Mouse (Mus musculus) ES-E14 (cell line): ENCODE data around the gene Fbn1. TPM values are rescaled to one million over a fixed set of nuclear protein-coding genes. Genes with fewer than 3 reads are reported as not detected.

ENCODE experiments used
- DNase-seq: peaks from one replicate; pipeline ENCODE4 v3.0.0-alpha.2; 2013; ENCODE audit warnings: low read depth, low spot score
- H3K27ac ChIP-seq: 2 replicates; pipeline ENCODE4 v1.5.1; 2012; ENCODE audit warnings: low read depth, mild to moderate bottlenecking, low read length, moderate library complexity, mixed read lengths; ENCODE audit not compliant: poor library complexity, insufficient read depth, severe bottlenecking
- H3K36me3 ChIP-seq: 2 replicates; pipeline ENCODE4 v1.6.1; 2012; ENCODE audit warnings: mild to moderate bottlenecking, low read length, moderate library complexity, mixed read lengths; ENCODE audit not compliant: control insufficient read depth, poor library complexity, insufficient read depth, severe bottlenecking
- H3K4me1 ChIP-seq, 2 experiments: fragments of 150-350 bp in 1 of 2; sonication (generic) in 1 of 2; 2 replicates each; pipeline ENCODE4 v1.6.1; 2012; ENCODE audit warnings: low read length in 2 of 2, mild to moderate bottlenecking in 1 of 2, mixed read lengths in 1 of 2; ENCODE audit not compliant: control insufficient read depth in 2 of 2, insufficient read depth in 2 of 2, poor library complexity in 1 of 2
- H3K4me3 ChIP-seq, 2 experiments: fragments of 150-350 bp in 1 of 2; sonication (generic) in 1 of 2; 2 replicates each; pipeline ENCODE4 v1.5.1; 2012; ENCODE audit warnings: low read length in 2 of 2, low read depth in 1 of 2, mild to moderate bottlenecking in 1 of 2, mixed read lengths in 1 of 2; ENCODE audit not compliant: insufficient read depth in 1 of 2, poor library complexity in 1 of 2, severe bottlenecking in 1 of 2
- H3K9ac ChIP-seq: 2 replicates; pipeline ENCODE4 v1.6.1; 2012; ENCODE audit warnings: low read depth, mild to moderate bottlenecking, low read length, mixed read lengths; ENCODE audit not compliant: poor library complexity, insufficient read depth, severe bottlenecking
- H3K9me3 ChIP-seq: fragments of 150-350 bp; sonication (generic); 2 replicates; pipeline ENCODE4 v1.6.1; 2012; ENCODE audit warnings: low read depth, mild to moderate bottlenecking, low read length; ENCODE audit not compliant: control insufficient read depth, insufficient read depth
- CHD2 ChIP-seq: IDR thresholded peaks from 2 replicates; pipeline ENCODE4 v1.6.1; 2014; ENCODE audit warnings: mild to moderate bottlenecking, low read depth, low read length, inconsistent platforms
- HCFC1 ChIP-seq: IDR thresholded peaks from 2 replicates; pipeline ENCODE4 v1.6.1; 2012; ENCODE audit warnings: low read length, inconsistent platforms, borderline replicate concordance; ENCODE audit not compliant: insufficient read depth
- MAFK ChIP-seq: IDR thresholded peaks from 2 replicates; pipeline ENCODE4 v1.6.1; 2014; ENCODE audit warnings: mild to moderate bottlenecking, low read depth, low read length, inconsistent platforms; ENCODE audit not compliant: insufficient read depth
- ZC3H11A ChIP-seq: IDR thresholded peaks from 2 replicates; pipeline ENCODE4 v1.6.1; 2012; ENCODE audit warnings: low read depth, mild to moderate bottlenecking, inconsistent platforms, low read length, borderline replicate concordance
- ZNF384 ChIP-seq: IDR thresholded peaks from 2 replicates; pipeline ENCODE4 v1.6.1; 2012; ENCODE audit warnings: low read depth, low read length, inconsistent platforms
- in situ Hi-C, 2 experiments: fragments of 600-800 bp; cut with MboI; formaldehyde crosslinking; loops; one replicate each; pipeline ENCODE4 v1.15.1; 2025; ENCODE audit warnings: low sequenced_read_pairs in 2 of 2, inconsistent platforms in 1 of 2; ENCODE audit not compliant: unreplicated experiment in 2 of 2
- total RNA-seq: library from RNA; depleted of rRNA; stranded (reverse); fragments of 300-350 nt; gene quantifications from 2 replicates; pipeline ENCODE4 v1.2.3, GENCODE M21; 2012

Gene Fbn1
- total RNA-seq, 1 experiment: 9.6 TPM

- H3K9ac ChIP-seq: no peak overlapping the region
- in situ Hi-C loops: no loop called here
- H3K36me3 ChIP-seq: no peaks in the 10 kb centered on the region
- no peak for TF ChIP-seq ZNF384
- TF ChIP-seq ZC3H11A: no peak
- no peak for TF ChIP-seq CHD2
- TF ChIP-seq HCFC1: no peak
- TF ChIP-seq MAFK: no peak
- H3K27ac ChIP-seq: no peak overlapping the region
- no peak for DNase-seq
- no peaks in the 10 kb centered on the region for H3K4me1 ChIP-seq
- no peaks in the 10 kb centered on the region for H3K9me3 ChIP-seq
- no peak overlapping the region for H3K4me3 ChIP-seq
Measured at GRCm38 (mm10) chr2:125484910-125485309, 22.9 kb downstream of the Fbn1 start.

DNA sequence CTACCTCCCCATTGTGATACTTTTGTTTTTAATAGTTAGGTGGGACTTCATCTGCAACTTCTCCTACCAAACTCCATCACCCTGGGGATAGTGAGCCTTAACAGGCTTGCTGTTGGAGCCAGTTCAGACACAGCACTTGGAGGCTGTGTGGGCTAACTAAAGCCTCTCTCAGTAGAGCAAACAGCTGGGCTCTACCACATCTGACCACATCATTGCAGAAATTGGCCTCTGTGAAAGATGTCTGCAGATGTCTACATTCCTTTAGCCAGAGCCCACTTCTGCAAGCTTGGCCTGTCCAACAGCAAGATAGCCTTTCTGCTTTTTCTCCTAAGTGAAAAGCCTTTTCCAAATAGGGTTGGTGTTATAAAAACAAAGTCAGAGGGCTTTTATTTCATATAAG lies 23.6 kb downstream of the Fbn1 start:
- H3K27ac ChIP-seq: no peak overlapping the region
- TF ChIP-seq CHD2: no peak
- no peak for TF ChIP-seq MAFK
- no peak for TF ChIP-seq ZNF384
- TF ChIP-seq ZC3H11A: no peak
- TF ChIP-seq HCFC1: no peak
- no peak overlapping the region for H3K4me3 ChIP-seq
- no peaks in the 10 kb centered on the region for H3K9me3 ChIP-seq
- no peak overlapping the region for H3K9ac ChIP-seq
- no peaks in the 10 kb centered on the region for H3K4me1 ChIP-seq
- DNase-seq: no peak
- in situ Hi-C loops: no loop called here
- no peaks in the 10 kb centered on the region for H3K36me3 ChIP-seq

GRCm38 (mm10) chr2:125481531-125482317 lies 26.1 kb downstream of the Fbn1 start:
- no peaks in the 10 kb centered on the region for H3K4me1 ChIP-seq
- TF ChIP-seq ZC3H11A: no peak
- no peak for TF ChIP-seq CHD2
- no peak for TF ChIP-seq MAFK
- TF ChIP-seq ZNF384: no peak
- no peak for TF ChIP-seq HCFC1
- no peaks in the 10 kb centered on the region for H3K9me3 ChIP-seq
- H3K9ac ChIP-seq: no peak overlapping the region
- no peak for DNase-seq
- no peak overlapping the region for H3K4me3 ChIP-seq
- no peak overlapping the region for H3K27ac ChIP-seq
- no peaks in the 10 kb centered on the region for H3K36me3 ChIP-seq
- in situ Hi-C loops: no loop called here

DNA sequence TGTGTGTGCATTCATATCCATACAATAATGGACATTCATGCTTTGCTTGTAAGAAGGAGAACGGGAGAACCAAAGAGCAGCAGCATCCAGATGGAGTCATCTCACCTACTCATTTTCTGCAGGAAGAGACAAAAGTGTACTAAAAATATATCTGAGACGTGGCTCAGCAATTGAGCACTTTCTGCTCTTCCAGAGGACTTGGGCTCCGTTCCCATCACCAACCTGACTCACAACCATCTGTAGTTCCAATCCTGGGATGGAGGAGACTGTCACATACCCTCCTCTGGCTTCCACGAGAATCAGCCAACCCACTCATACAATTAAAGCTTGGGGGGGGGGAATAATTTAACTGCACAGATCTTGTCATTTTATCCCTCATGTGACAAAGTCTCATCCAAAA lies 26.7 kb downstream of the Fbn1 start:
- H3K4me3 ChIP-seq: no peak overlapping the region
- no peaks in the 10 kb centered on the region for H3K36me3 ChIP-seq
- in situ Hi-C loops: no loop called here
- H3K27ac ChIP-seq: no peak overlapping the region
- no peaks in the 10 kb centered on the region for H3K4me1 ChIP-seq
- no peak overlapping the region for H3K9ac ChIP-seq
- H3K9me3 ChIP-seq: no peaks in the 10 kb centered on the region
- DNase-seq: no peak
- no peak for TF ChIP-seq CHD2
- no peak for TF ChIP-seq ZNF384

DNA sequence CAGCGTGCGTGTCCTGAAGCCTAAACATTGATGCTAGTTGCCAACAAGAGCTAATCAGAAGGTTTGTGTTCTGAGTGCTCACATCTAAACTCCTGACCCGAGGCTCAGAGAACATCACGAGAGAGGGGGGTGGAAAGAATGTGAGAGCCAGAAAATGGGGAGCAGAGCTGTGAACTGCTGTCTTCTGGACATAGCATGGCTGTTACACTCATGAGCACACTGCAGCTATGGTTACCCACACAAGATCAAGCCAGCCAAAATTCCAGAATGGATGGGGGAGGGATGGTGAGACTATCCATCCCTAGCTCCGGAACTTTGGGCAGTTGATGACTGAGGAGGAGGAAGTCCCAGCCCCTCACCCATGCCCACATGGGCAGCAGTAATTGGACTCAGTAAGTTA lies 27.7 kb downstream of the Fbn1 start:
- Histone ChIP-seq H3K9me3 (no peaks in the 10 kb centered on the region), H3K4me3 (no peak overlapping the region), H3K9ac (no peak overlapping the region), H3K27ac (no peak overlapping the region), H3K36me3 (no peaks in the 10 kb centered on the region), H3K4me1 (no peaks in the 10 kb centered on the region)
- no peak for DNase-seq
- in situ Hi-C loops: no loop called here
- TF ChIP-seq MAFK (no peak), ZNF384 (no peak), CHD2 (no peak), HCFC1 (no peak), ZC3H11A (no peak)
